Mouse (Mus musculus) limb, embryonic 10.5 days (tissue): ENCODE results near the gene Mroh2a. TPM values are rescaled to one million over a fixed set of nuclear protein-coding genes. Genes with fewer than 3 reads are reported as not detected.
A peak's percentile ranks its signal among the peaks of the same experiment; 100 is the strongest.

Source experiments
- DNase-seq: peaks from one replicate; pipeline ENCODE4 v3.0.0-alpha.2; 2017; ENCODE audit warnings: low spot score
- H3K27ac ChIP-seq: fragments of 300-500 bp; sonication (generic); 2 replicates; pipeline ENCODE4 v1.5.1; 2016; ENCODE audit warnings: mild to moderate bottlenecking
- H3K27me3 ChIP-seq: fragments of 300-500 bp; sonication (generic); 2 replicates; pipeline ENCODE4 v1.6.1; 2016; ENCODE audit warnings: low read depth, mild to moderate bottlenecking; ENCODE audit not compliant: poor library complexity, severe bottlenecking
- H3K36me3 ChIP-seq: fragments of 300-500 bp; sonication (generic); 2 replicates; pipeline ENCODE4 v1.6.1; 2016; ENCODE audit warnings: mild to moderate bottlenecking, moderate library complexity
- H3K4me1 ChIP-seq: fragments of 300-500 bp; sonication (generic); 2 replicates; pipeline ENCODE4 v1.6.1; 2016
- H3K4me3 ChIP-seq: fragments of 300-500 bp; sonication (generic); 2 replicates; pipeline ENCODE4 v1.5.1; 2016; ENCODE audit warnings: mild to moderate bottlenecking, moderate library complexity
- H3K9me3 ChIP-seq: fragments of 300-500 bp; sonication (generic); replicated peaks from 2 replicates; pipeline ENCODE4 v1.6.1; 2016; ENCODE audit warnings: mild to moderate bottlenecking
- WGBS: fragments of 180-500 bp; shearing (Covaris S2); methylation state at CpG from one replicate; pipeline ENCODE4 v1.1.7; 2016; 5-methylcytosine and 5-hydroxymethylcytosine counted together
- polyA plus RNA-seq: library from polyadenylated mRNA; unstranded; fragments of >200 nt; fragmentation: Nextera tagmentation; extraction: Ambion mirVana; gene quantifications from 2 replicates; pipeline ENCODE4 v1.2.1, GENCODE M21; 2016

The Mroh2a gene
- polyA plus RNA-seq, 1 experiment from 2014 or later, result 1.2 TPM

- no peak overlapping the region for H3K27ac ChIP-seq
- no peaks in the 10 kb centered on the region for H3K4me1 ChIP-seq
- H3K27me3 ChIP-seq, result no peaks in the 10 kb centered on the region
- no peak overlapping the region for H3K4me3 ChIP-seq
- no peak for DNase-seq
- no peaks in the 10 kb centered on the region for H3K36me3 ChIP-seq
- WGBS, result 43% methylated on average over 4 of the region's 4 CpGs
- peaks cover 57% of the 10 kb centered on the region for H3K9me3 ChIP-seq
Measured at GRCm38 (mm10) chr1:88289917-88290316, 63.1 kb downstream of the Mroh2a start.

- Histone ChIP-seq H3K4me1 (no peaks in the 10 kb centered on the region), H3K9me3 (peaks cover 54% of the 10 kb centered on the region), H3K27ac (no peak overlapping the region), H3K36me3 (no peaks in the 10 kb centered on the region), H3K27me3 (no peaks in the 10 kb centered on the region), H3K4me3 (no peak overlapping the region)
- WGBS, result 74% methylated on average over 1 of the region's 1 CpGs
- no peak for DNase-seq
Measured at GRCm38 (mm10) chr1:88290511-88290910, 63.7 kb downstream of the Mroh2a start.

DNA sequence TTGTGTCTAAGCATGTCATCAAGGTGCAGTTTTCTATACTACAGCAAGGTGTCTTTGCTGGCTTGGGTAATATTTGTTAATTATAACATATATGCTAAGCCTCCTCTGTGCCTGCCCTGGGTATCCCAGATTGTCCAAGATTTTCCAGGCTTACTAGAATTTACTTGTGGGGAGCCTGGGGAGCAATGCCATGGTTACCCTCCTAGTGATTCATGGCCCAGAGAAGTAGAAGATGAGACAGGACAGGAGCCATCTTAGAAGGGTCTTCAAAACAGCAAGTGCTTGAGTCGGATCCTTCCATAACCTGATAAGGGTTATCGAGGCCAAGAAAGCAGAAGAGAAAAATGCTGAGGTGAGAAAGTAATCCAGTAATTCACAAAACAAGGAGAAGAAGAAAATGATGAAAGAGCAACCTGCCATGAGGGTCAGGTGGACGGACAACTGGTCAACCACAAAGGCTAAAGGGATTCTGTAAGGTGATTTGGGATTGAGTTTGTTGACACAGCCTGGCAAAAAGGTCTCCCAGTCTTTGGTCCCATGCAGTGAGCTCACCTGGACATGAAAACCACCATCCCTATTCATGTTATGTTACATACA is 64.7 kb downstream of the Mroh2a start:
- DNase-seq, result peak; percentile 34
- 67% methylated on average over 3 of the region's 3 CpGs for WGBS
- H3K4me3 ChIP-seq, result no peak overlapping the region
- no peak overlapping the region for H3K27ac ChIP-seq
- peaks cover 55% of the 10 kb centered on the region for H3K9me3 ChIP-seq
- no peaks in the 10 kb centered on the region for H3K36me3 ChIP-seq
- no peaks in the 10 kb centered on the region for H3K4me1 ChIP-seq
- no peaks in the 10 kb centered on the region for H3K27me3 ChIP-seq

GRCm38 (mm10) chr1:88292057-88292456 is 65.3 kb downstream of the Mroh2a start:
- Histone ChIP-seq H3K4me3 (no peak overlapping the region), H3K27ac (no peak overlapping the region), H3K9me3 (peaks cover 56% of the 10 kb centered on the region), H3K27me3 (no peaks in the 10 kb centered on the region), H3K4me1 (no peaks in the 10 kb centered on the region), H3K36me3 (no peaks in the 10 kb centered on the region)
- WGBS, result 53% methylated on average over 2 of the region's 2 CpGs
- DNase-seq, result peak; percentile 33

- WGBS, result 26% methylated on average over 1 of the region's 1 CpGs
Measured at GRCm38 (mm10) chr1:88294650-88295049, 67.9 kb downstream of the Mroh2a start.

DNA sequence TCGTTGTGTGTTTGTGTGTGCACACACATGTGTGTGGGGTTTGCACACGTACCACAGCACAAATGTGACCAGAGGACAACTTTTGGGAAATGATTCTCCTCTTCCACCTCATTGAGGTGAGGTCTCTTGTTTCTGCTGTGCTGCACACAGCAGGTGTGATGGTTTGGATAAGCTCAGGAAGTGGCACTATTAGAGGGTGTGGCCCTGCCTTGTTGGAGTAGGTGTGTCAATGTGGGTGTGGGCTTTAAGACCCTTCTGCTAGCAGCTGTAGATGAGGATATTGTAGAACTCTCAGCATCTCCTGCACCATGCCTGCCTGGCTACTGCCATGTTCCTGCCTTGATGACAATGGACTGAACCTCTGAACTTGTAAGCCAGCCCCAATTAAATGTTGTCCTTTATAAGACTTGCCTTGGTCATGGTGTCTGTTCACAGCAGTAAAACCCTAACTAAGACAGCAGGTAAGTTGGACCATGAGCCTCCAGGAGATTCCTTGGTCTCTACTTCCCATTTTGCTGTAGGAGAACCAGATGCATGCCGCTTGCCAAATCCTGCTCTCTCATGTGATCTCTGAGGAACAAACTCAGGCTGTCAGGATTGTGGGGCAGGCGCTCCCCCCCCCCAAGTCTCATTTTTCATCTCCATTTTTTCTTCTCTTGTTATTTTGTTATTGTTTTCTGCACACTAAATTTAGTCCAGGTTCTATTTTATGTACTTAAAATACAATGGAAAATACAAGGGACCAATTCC is 69.6 kb downstream of the Mroh2a start:
- H3K27ac ChIP-seq, result no peak overlapping the region
- 76% methylated on average over 4 of the region's 4 CpGs for WGBS

More at GRCm38 (mm10) chr1:88294650-88295049, 67.9 kb downstream of the Mroh2a start:
- Histone ChIP-seq H3K36me3 (no peaks in the 10 kb centered on the region), H3K27me3 (no peaks in the 10 kb centered on the region), H3K9me3 (peaks cover 60% of the 10 kb centered on the region), H3K4me3 (no peak overlapping the region), H3K4me1 (no peaks in the 10 kb centered on the region), H3K27ac (no peak overlapping the region)
- DNase-seq, result no peak

DNA sequence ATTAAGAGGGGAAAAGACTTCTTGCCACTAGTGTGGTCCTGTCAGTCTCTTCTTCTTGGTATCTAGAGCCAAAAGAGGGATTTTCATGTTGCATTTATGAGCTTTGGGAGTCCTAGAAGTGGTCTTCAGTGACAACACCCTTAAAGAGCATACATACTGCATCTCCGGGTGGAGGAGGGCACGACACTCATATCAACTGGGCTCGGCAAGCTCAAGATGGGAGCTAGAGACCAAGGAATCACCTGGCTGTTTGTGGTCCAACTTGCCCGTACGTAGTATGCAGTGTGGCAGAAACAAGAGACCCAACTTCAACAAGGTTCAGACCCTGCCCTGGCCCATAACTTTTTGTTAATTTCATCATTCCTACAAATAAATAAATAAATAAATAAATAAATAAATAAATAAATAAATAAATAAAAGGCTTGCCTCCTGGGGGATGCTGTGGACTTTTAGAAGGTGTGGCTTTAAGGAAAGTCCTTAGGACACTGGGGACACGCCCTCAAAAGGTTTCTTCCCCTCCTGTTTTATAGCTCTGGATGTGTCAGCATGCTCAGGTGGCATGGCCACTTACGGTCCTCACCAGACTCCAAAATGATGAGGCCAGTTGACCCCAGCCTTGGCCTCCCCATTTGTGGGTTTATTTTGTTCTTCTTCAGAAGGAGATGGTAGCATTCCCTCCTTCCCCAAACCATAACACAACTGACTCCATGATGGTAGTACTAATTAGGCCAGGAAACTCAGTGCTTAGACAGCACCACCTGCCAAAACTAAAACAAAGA is 70.9 kb downstream of the Mroh2a start:
- WGBS, result 68% methylated on average over 7 of the region's 7 CpGs
- peak; percentile 33 for DNase-seq
- Histone ChIP-seq H3K4me3 (no peak overlapping the region), H3K36me3 (no peaks in the 10 kb centered on the region), H3K9me3 (peaks cover 62% of the 10 kb centered on the region), H3K4me1 (no peaks in the 10 kb centered on the region), H3K27ac (no peak overlapping the region), H3K27me3 (no peaks in the 10 kb centered on the region)

More for the DNA sequence above, 69.6 kb downstream of the Mroh2a start:
- Histone ChIP-seq H3K9me3 (peaks cover 61% of the 10 kb centered on the region), H3K4me1 (no peaks in the 10 kb centered on the region), H3K27me3 (no peaks in the 10 kb centered on the region), H3K4me3 (no peak overlapping the region), H3K36me3 (no peaks in the 10 kb centered on the region)
- DNase-seq, result peak; percentile 34

DNA sequence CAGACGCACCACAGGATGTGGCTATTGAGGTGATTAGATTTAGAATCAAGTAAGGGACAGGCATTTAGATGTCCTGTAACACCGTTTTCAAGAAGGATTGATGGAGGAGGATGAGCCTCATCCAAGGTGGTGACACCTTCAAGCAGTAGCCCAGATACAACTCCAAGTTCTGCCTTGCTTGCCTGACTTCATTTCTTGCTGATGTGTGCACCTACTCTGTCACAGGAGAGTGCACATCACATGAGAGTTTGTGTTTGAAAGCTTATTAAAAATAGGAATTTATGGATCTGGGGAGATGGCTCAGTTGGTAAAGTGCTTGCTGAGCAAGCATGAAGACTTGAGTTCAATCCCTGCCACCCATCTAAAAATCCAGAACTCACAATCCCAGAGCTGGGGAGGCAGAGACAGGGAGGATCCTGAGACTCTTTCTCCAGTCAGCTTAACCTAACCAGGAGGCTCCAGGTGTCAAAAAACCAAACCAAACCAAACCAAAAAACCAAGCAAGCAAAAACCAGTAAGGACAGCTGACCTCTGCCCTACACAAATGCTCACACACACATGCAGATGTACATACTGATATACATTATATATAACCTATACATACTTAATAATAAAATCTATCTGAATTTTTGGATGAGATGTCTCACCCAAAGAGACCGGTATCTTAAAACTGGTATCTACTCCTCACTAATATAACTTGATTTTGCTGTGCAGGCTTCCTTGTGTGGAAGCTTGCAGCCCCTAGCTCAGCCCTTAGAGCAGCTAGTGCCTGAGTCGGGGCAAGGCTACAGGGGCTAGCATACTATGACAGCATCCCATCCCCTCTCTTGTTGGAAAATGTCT is 72.1 kb downstream of the Mroh2a start:
- Histone ChIP-seq H3K9me3 (peaks cover 70% of the 10 kb centered on the region), H3K4me3 (no peak overlapping the region), H3K27me3 (no peaks in the 10 kb centered on the region), H3K36me3 (no peaks in the 10 kb centered on the region), H3K4me1 (no peaks in the 10 kb centered on the region), H3K27ac (no peak overlapping the region)
- 65% methylated on average over 4 of the region's 4 CpGs for WGBS
- no peak for DNase-seq

GRCm38 (mm10) chr1:88299529-88299945 is 72.8 kb downstream of the Mroh2a start:
- H3K27me3 ChIP-seq, result no peaks in the 10 kb centered on the region
- 90% methylated on average over 2 of the region's 2 CpGs for WGBS

GRCm38 (mm10) chr1:88300301-88301050 is 73.7 kb downstream of the Mroh2a start:
- WGBS, result 45% methylated on average over 5 of the region's 5 CpGs
- peak; percentile 38 for DNase-seq
- no peaks in the 10 kb centered on the region for H3K36me3 ChIP-seq

More at GRCm38 (mm10) chr1:88299529-88299945, 72.8 kb downstream of the Mroh2a start:
- DNase-seq, result peak; percentile 30
- H3K4me3 ChIP-seq, result no peak overlapping the region
- peaks cover 73% of the 10 kb centered on the region for H3K9me3 ChIP-seq
- H3K27ac ChIP-seq, result no peak overlapping the region
- no peaks in the 10 kb centered on the region for H3K4me1 ChIP-seq
- H3K36me3 ChIP-seq, result no peaks in the 10 kb centered on the region

DNA sequence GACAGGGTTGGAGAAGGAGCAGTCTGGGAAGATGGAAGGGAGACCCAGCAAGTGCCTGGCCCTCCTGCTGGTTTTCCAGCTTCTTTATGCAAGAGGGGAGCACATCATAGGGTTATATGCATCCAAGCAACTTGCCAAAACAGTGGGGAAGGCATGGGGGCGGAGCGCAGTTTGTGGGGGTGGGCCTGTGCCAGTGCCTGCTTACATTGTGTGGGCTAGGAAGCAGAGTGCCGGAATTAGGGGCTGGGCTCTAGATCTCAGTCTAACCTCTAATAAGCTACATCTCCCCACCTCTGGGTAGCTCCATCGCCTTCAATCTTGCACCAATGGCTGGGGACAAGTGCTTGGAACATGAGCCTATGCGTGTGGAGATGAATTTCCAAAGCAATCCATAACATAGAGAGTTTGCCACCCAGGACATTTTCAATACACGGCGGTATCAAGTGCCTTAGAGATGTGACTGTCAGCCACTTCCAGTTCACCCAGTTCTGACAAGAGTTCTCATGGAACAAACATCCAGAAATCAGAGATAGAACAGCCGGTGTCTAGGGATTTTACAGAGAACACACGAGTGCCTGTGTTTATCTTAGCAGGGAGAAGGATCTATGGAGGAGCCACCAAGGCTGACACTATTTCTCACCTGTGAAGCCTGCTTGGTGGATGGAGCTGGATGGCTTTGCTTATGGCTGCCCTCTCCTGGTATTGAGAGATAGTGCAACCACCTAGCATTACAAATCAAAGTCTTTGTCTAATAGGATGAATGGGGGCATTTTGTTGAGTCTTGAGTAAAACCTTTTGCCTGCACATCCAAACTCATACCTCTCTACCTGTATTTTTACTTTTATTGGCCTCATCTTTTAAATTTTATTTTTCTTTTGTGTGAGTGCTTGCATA is 74.6 kb downstream of the Mroh2a start:
- Histone ChIP-seq H3K4me1 (no peaks in the 10 kb centered on the region), H3K9me3 (peaks cover 75% of the 10 kb centered on the region), H3K4me3 (no peak overlapping the region), H3K36me3 (no peaks in the 10 kb centered on the region), H3K27ac (no peak overlapping the region), H3K27me3 (no peaks in the 10 kb centered on the region)
- peak; percentile 51 for DNase-seq
- WGBS, result 72% methylated on average over 9 of the region's 9 CpGs

More at GRCm38 (mm10) chr1:88300301-88301050, 73.7 kb downstream of the Mroh2a start:
- Histone ChIP-seq H3K9me3 (peaks cover 76% of the 10 kb centered on the region), H3K4me3 (no peak overlapping the region), H3K4me1 (no peaks in the 10 kb centered on the region), H3K27me3 (no peaks in the 10 kb centered on the region), H3K27ac (no peak overlapping the region)
